Mouse (Mus musculus): ENCODE results near the gene Eepd1. TPM values are rescaled to one million over a fixed set of nuclear protein-coding genes. Genes with fewer than 3 reads are reported as not detected.

Gene Eepd1
- total RNA-seq, 2 experiments from 2014 or later: 12.5 to 14.4 TPM

- DNase-seq (ENCODE audit: low spot score in 2 of 2): no peak
These were observed 6.2 kb downstream of the Eepd1 start for GRCm38 (mm10) chr9:25487446-25488110.

GRCm38 (mm10) chr9:25488581-25488980 lies 7.2 kb downstream of the Eepd1 start:
- DNase-seq (ENCODE audit: low spot score in 2 of 2): no peak

GRCm38 (mm10) chr9:25489221-25489960 lies 8.0 kb downstream of the Eepd1 start:
- no peak for DNase-seq (ENCODE audit: low spot score in 2 of 2)

GRCm38 (mm10) chr9:25490278-25491145 lies 9.2 kb downstream of the Eepd1 start:
- no peak for DNase-seq (ENCODE audit: low spot score in 2 of 2)

GRCm38 (mm10) chr9:25493918-25494317 lies 12.6 kb downstream of the Eepd1 start:
- no peak for DNase-seq (ENCODE audit: low spot score in 2 of 2)

- no peak for DNase-seq (ENCODE audit: low spot score in 2 of 2)
These were observed 14.3 kb downstream of the Eepd1 start for GRCm38 (mm10) chr9:25495601-25496000.

- no peak for DNase-seq (ENCODE audit: low spot score in 2 of 2)
These were observed 14.8 kb downstream of the Eepd1 start for GRCm38 (mm10) chr9:25496196-25496595.

GRCm38 (mm10) chr9:25496703-25497102 lies 15.4 kb downstream of the Eepd1 start:
- DNase-seq (ENCODE audit: low spot score in 2 of 2): no peak

- DNase-seq (ENCODE audit: low spot score in 2 of 2): no peak
These were observed 17.4 kb downstream of the Eepd1 start for GRCm38 (mm10) chr9:25498770-25499169.

GRCm38 (mm10) chr9:25499306-25499705 lies 18.0 kb downstream of the Eepd1 start:
- DNase-seq (ENCODE audit: low spot score in 2 of 2): no peak

GRCm38 (mm10) chr9:25500031-25500430 lies 18.7 kb downstream of the Eepd1 start:
- DNase-seq (ENCODE audit: low spot score in 2 of 2): no peak

- no peak for DNase-seq (ENCODE audit: low spot score in 2 of 2)
These were observed 27.5 kb downstream of the Eepd1 start for GRCm38 (mm10) chr9:25508825-25509224.

- no peak for DNase-seq (ENCODE audit: low spot score in 2 of 2)
These were observed 29.2 kb downstream of the Eepd1 start for GRCm38 (mm10) chr9:25510572-25510971.

- no peak for DNase-seq (ENCODE audit: low spot score in 2 of 2)
These were observed 31.7 kb downstream of the Eepd1 start for GRCm38 (mm10) chr9:25513050-25513449.

- peak in 1 of 2 experiments; percentile 39 for DNase-seq (ENCODE audit: low spot score in 2 of 2)
These were observed 32.2 kb downstream of the Eepd1 start for GRCm38 (mm10) chr9:25513556-25513955.

GRCm38 (mm10) chr9:25516640-25517039 lies 35.3 kb downstream of the Eepd1 start:
- DNase-seq (ENCODE audit: low spot score in 2 of 2): no peak

- DNase-seq (ENCODE audit: low spot score in 2 of 2): no peak
These were observed 36.6 kb downstream of the Eepd1 start for GRCm38 (mm10) chr9:25517982-25518381.

GRCm38 (mm10) chr9:25519193-25519592 lies 37.8 kb downstream of the Eepd1 start:
- DNase-seq (ENCODE audit: low spot score in 2 of 2): no peak

GRCm38 (mm10) chr9:25520826-25521225 lies 39.5 kb downstream of the Eepd1 start:
- no peak for DNase-seq (ENCODE audit: low spot score in 2 of 2)

- no peak for DNase-seq (ENCODE audit: low spot score in 2 of 2)
These were observed 40.5 kb downstream of the Eepd1 start for GRCm38 (mm10) chr9:25521825-25522224.

GRCm38 (mm10) chr9:25526516-25526915 lies 45.2 kb downstream of the Eepd1 start:
- DNase-seq (ENCODE audit: low spot score in 2 of 2): no peak

GRCm38 (mm10) chr9:25526927-25527337 lies 45.6 kb downstream of the Eepd1 start:
- DNase-seq (ENCODE audit: low spot score in 2 of 2): no peak

All from layer of hippocampus, postnatal 14 days (tissue).